23 mouse cellular contexts compared by ENCODE assay signal in the genomic region with DNA sequence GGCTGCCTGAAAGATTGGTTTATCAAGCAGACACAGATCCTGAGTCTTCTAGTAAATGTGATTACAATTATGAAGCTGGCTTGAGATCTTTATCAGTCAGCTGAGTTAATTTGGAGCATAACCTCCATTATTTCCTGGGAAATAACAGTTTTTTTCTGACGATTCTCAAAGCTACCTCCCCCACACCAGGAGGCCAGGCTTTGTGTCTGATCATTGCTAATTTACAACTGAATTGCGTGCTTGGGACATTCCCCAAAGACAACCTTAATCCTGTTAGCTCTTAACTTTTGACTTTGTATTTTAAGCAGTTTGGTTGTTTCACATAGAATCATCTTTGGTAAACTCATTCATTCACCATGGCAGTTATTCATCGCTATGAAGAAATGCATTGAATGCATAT.
"Had no signal": no experiment of that assay in that cellular context is flagged by ENCODE, and none has a peak within 500 bp of the region (broad histone marks: within the 10 kb centered on the region; RNA-seq: fewer than 3 reads in every experiment).

No protein-coding gene starts in this region.

- H3K9ac ChIP-seq: heart, embryonic 12.5 days; hindbrain, embryonic 12.5 days; hindbrain, embryonic 14.5 days; intestine, embryonic 15.5 days; limb, embryonic 12.5 days had no signal

- H3K27ac ChIP-seq: heart, adult 2 months; hindbrain, embryonic 10.5 days; hindbrain, embryonic 12.5 days; hindbrain, embryonic 14.5 days; intestine, embryonic 15.5 days; left cerebral cortex, adult 2 months; limb, embryonic 10.5 days; limb, embryonic 12.5 days had no signal

- H3K9me3 ChIP-seq: heart, embryonic 12.5 days; hindbrain, embryonic 10.5 days; hindbrain, embryonic 12.5 days; intestine, embryonic 15.5 days; limb, embryonic 10.5 days; limb, embryonic 12.5 days had no signal

- H3K4me3 ChIP-seq: heart, adult 2 months; heart, embryonic 12.5 days; hindbrain, embryonic 10.5 days; hindbrain, embryonic 12.5 days; intestine, embryonic 15.5 days; left cerebral cortex, adult 2 months; limb, embryonic 10.5 days; limb, embryonic 12.5 days had no signal

- H3K36me3 ChIP-seq: heart, embryonic 12.5 days; hindbrain, embryonic 10.5 days; hindbrain, embryonic 12.5 days; intestine, embryonic 15.5 days; limb, embryonic 10.5 days; limb, embryonic 12.5 days had no signal

- H3K4me2 ChIP-seq: heart, embryonic 12.5 days; hindbrain, embryonic 12.5 days; hindbrain, embryonic 14.5 days; intestine, embryonic 15.5 days; limb, embryonic 12.5 days; liver, embryonic 11.5 days had no signal

- DNase-seq: gastrocnemius, postnatal 25 days; heart, adult 2 months; heart, postnatal 10 days; heart, postnatal 4 days; kidney, adult 18-20 months; kidney, adult 8-10 months; kidney, postnatal 10 days; kidney, postnatal 25 days; kidney, postnatal 4 days; layer of hippocampus, adult 9-11 months; liver had no signal

- ATAC-seq: hindbrain, embryonic 16.5 days; inflammation-experienced regulatory T-cells, adult 6 months; intestine, embryonic 15.5 days; intestine, postnatal 0 days had no signal

- H3K4me1 ChIP-seq: heart, embryonic 12.5 days; hindbrain, embryonic 12.5 days; intestine, embryonic 15.5 days; limb, embryonic 10.5 days; limb, embryonic 12.5 days had no signal

- H3K27me3 ChIP-seq: heart, embryonic 12.5 days; hindbrain, embryonic 12.5 days; intestine, embryonic 15.5 days; limb, embryonic 12.5 days had no signal
